In the genomic region with DNA sequence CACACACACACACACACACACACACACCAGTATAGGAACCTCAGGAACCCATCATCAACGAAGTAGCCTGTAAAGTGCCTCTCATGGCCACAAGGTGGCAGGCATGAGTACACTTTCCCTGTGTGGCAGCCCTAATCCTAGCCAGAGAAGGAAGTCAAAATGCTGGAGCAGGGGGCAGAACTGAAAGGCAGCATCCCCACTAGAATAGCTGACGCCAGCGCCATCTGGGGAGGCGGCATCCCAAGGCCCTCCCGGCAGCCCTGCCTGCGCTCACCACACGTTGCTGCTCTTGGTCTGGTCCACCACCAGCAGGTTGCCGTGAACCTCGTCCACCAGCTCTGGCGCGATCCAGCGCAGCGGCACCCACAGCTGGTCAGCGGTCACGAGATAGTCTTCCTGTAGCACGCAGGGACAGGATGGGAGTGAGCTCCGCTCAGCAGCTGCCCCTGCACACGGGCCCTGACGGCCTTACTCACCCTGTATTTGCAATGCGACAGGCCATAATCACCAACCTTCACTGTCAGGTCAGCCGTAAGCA, we compare ENCODE assay signal across 9 mouse cellular contexts. TPM values are rescaled to one million over a fixed set of nuclear protein-coding genes. Genes with fewer than 3 reads are reported as not detected.
A peak's percentile ranks its signal among the peaks of the same experiment; 100 is the strongest.
DNase-seq lines count a peak whose midpoint lies in the region; ATAC-seq and TF ChIP-seq lines count a peak whose summit lies in the region.
"Had no signal": no experiment of that assay in that cellular context is flagged by ENCODE, and none has a peak within 500 bp of the region (broad histone marks: within the 10 kb centered on the region; RNA-seq: fewer than 3 reads in every experiment).

No protein-coding gene starts in this region.

- no peaks in the 10 kb centered on the region for H3K79me2 ChIP-seq in MEL (ENCODE audit: control insufficient read depth, insufficient read depth, low read length, poor library complexity)

- TF ChIP-seq CTCF in MEL (IDR thresholded peaks at IDR 0.05 in 2 of 3, conservative IDR thresholded peaks at IDR 0.05 in 1 of 3; ENCODE audit: control insufficient read depth in 1 of 3, insufficient read depth in 1 of 3, low read depth in 2 of 3, low read length in 3 of 3, poor library complexity in 1 of 3, severe bottlenecking in 1 of 3), result peak; percentile 81 to 92 (median 91)
- peak; percentile 74 for TF ChIP-seq CTCF in layer of hippocampus, adult 2 months (conservative IDR thresholded peaks at IDR 0.05)
- peak; percentile 87 for TF ChIP-seq CTCF in lung, adult 2 months (IDR thresholded peaks at IDR 0.05; ENCODE audit: insufficient read depth, low read length)
- peak; percentile 45; the same call in 1 of the 2 replicates for TF ChIP-seq CTCF in olfactory bulb, adult 2 months (IDR thresholded peaks at IDR 0.05; ENCODE audit: insufficient read depth, low read depth, low read length)

- DNase-seq in MEL (ENCODE audit: low read depth, low spot score), result peak; percentile 89
- peak; percentile 83 for DNase-seq in cerebellum, adult 11 months
- peak; percentile 82 to 83 for DNase-seq in heart, postnatal 36 days
- peak; percentile 87 to 89 for DNase-seq in layer of hippocampus, adult 2 months (ENCODE audit: low spot score in 2 of 2)
- peak; percentile 82 for DNase-seq in lung, adult 2 months
- DNase-seq in thymus, postnatal 25 days, result peak; percentile 72

- no peak overlapping the region for H3K27ac ChIP-seq in MEL (ENCODE audit: control insufficient read depth, low read depth, low read length)
- H3K27ac ChIP-seq in forebrain, embryonic 15.5 days (replicated peaks), result 0 out of 2 replicates have a peak overlapping the region, but pooled peaks have one; percentile 50
- peak overlapping the region; percentile 89 for H3K27ac ChIP-seq in layer of hippocampus, adult 2 months
- H3K27ac ChIP-seq in olfactory bulb, adult 2 months (ENCODE audit: insufficient read depth, low read depth, low read length), result peak overlapping the region; percentile 30

- no peaks in the 10 kb centered on the region for H3K4me1 ChIP-seq in MEL (ENCODE audit: control insufficient read depth in 1 of 2, insufficient read depth in 2 of 2, low read length in 2 of 2)
- H3K4me1 ChIP-seq in forebrain, embryonic 15.5 days, result peaks cover 18% of the 10 kb centered on the region
- peaks cover 5% of the 10 kb centered on the region; the same call in 1 of the 2 replicates for H3K4me1 ChIP-seq in lung, adult 2 months (ENCODE audit: control insufficient read depth, insufficient read depth, low read length)
- peaks cover 39% of the 10 kb centered on the region for H3K4me1 ChIP-seq in olfactory bulb, adult 2 months (ENCODE audit: control insufficient read depth, insufficient read depth, low read length)

- no peaks in the 10 kb centered on the region for H3K9me3 ChIP-seq in MEL (replicated peaks; ENCODE audit: insufficient read depth, low read length)
- H3K9me3 ChIP-seq in forebrain, embryonic 15.5 days, result no peaks in the 10 kb centered on the region

- ATAC-seq in forebrain, embryonic 15.5 days (replicated peaks), result peak; percentile 77

- H3K9ac ChIP-seq in MEL (ENCODE audit: control insufficient read depth, low read depth, low read length, poor library complexity, severe bottlenecking), result no peak overlapping the region
- H3K9ac ChIP-seq in forebrain, embryonic 15.5 days (replicated peaks), result 0 out of 2 replicates have a peak overlapping the region, but pooled peaks have one; percentile 34

- peak overlapping the region; percentile 45 for H3K4me2 ChIP-seq in forebrain, embryonic 15.5 days (replicated peaks)

- H3K36me3 ChIP-seq in MEL (ENCODE audit: control insufficient read depth in 1 of 2, insufficient read depth in 2 of 2, low read length in 2 of 2), result no peaks in the 10 kb centered on the region
- peaks cover 12% of the 10 kb centered on the region; the same call in 1 of the 2 replicates for H3K36me3 ChIP-seq in forebrain, embryonic 15.5 days

- TF ChIP-seq EP300 in MEL (IDR thresholded peaks at IDR 0.05; ENCODE audit: low read depth in 1 of 2, low read length in 2 of 2), result no peak

- TF ChIP-seq RAD21 in MEL (IDR thresholded peaks at IDR 0.05; ENCODE audit: low read depth, low read length), result peak; percentile 82

- no peak overlapping the region for H3K4me3 ChIP-seq in MEL (ENCODE audit: control insufficient read depth in 1 of 2, insufficient read depth in 1 of 2, low read depth in 2 of 2, low read length in 2 of 2)
- peak overlapping the region; percentile 22; the same call in 1 of the 2 replicates for H3K4me3 ChIP-seq in forebrain, embryonic 15.5 days
- H3K4me3 ChIP-seq in layer of hippocampus, adult 2 months, result peak overlapping the region; percentile 40
- H3K4me3 ChIP-seq in lung, adult 2 months (replicated peaks; ENCODE audit: extremely low read depth, low read depth, low read length), result peak overlapping the region; percentile 42
- 0 out of 2 replicates have a peak overlapping the region, but pooled peaks have one; percentile 2 for H3K4me3 ChIP-seq in olfactory bulb, adult 2 months (ENCODE audit: insufficient read depth, low read depth, low read length)
- H3K4me3 ChIP-seq: myocyte had no signal

- WGBS in forebrain, embryonic 15.5 days, result 16% methylated on average over 21 of the region's 21 CpGs
- WGBS in lung, adult 2 months, result 11% methylated on average over 21 of the region's 21 CpGs
- WGBS in olfactory bulb, adult 2 months, result 8% methylated on average over 21 of the region's 21 CpGs

- intact Hi-C loops in heart, postnatal 36 days (cut with DNase I), result loop anchor here (1.0 kb wide), 2 partner anchors 52 to 87 kb away; no protein-coding TSS in a partner anchor

- TF ChIP-seq POLR2A in MEL (IDR thresholded peaks at IDR 0.05; ENCODE audit: control insufficient read depth in 1 of 2, insufficient read depth in 1 of 2, low read depth in 1 of 2, low read length in 2 of 2, poor library complexity in 1 of 2), result no peak
- TF ChIP-seq POLR2A in lung, adult 2 months (IDR thresholded peaks at IDR 0.05; ENCODE audit: borderline replicate concordance, extremely low read depth, low read depth, low read length), result no peak
- TF ChIP-seq POLR2A in olfactory bulb, adult 2 months (IDR thresholded peaks at IDR 0.05; ENCODE audit: insufficient read depth, low read depth, low read length), result no peak

- no peaks in the 10 kb centered on the region; a peak in 2 of 4 replicates for H3K27me3 ChIP-seq in MEL (ENCODE audit: control insufficient read depth in 1 of 2, insufficient read depth in 2 of 2, low read length in 2 of 2)
- H3K27me3 ChIP-seq in forebrain, embryonic 15.5 days, result no peaks in the 10 kb centered on the region

TF ChIP-seq in MEL, 35 proteins besides CTCF, POLR2A, EP300 and RAD21:
- TF ChIP-seq SMC3 (IDR thresholded peaks at IDR 0.05; ENCODE audit: low read depth, low read length), result peak; percentile 98
- TF ChIP-seq JUND (IDR thresholded peaks at IDR 0.05; ENCODE audit: low read depth, low read length), result no peak
- peak; percentile 77 for TF ChIP-seq ZC3H11A (IDR thresholded peaks at IDR 0.05; ENCODE audit: low read depth, low read length)
TF ChIP-seq in MEL: peak in this region for 2.

RNA-seq across cellular contexts. Expression of a gene that starts 33.7 kb away (rescaled TPM):
- 0.04 TPM in 1 of 2 replicates, not detected in the other for total RNA-seq in MEL (2012; rRNA removed)
- not detected for polyA plus RNA-seq in MEL (2012; ENCODE audit: insufficient read depth in 1 of 2, insufficient read length in 2 of 2, low read depth in 1 of 2, low replicate concordance in 2 of 2, missing spikeins in 1 of 2)
- 21.9 and 22.5 TPM in 2 replicates for polyA plus RNA-seq in forebrain, embryonic 15.5 days (2015; fragmentation: Nextera tagmentation; extraction: Ambion mirVana)
- 1 to 10 TPM; 3.8 to 4.4 TPM for total RNA-seq in heart, postnatal 36 days (2021)
- total RNA-seq in layer of hippocampus, adult 2 months (2021), result 100 to 1,000 TPM; 196 to 207 TPM
- polyA plus RNA-seq in lung, adult 2 months (2012; rRNA removed), result 28.9 and 38.7 TPM in 2 replicates
- polyA plus RNA-seq in olfactory bulb, adult 2 months (2012; ENCODE audit: insufficient read depth, insufficient read length, low replicate concordance, missing spikeins), result not detected in 2 replicates

Comparison
In these comparisons a context has a peak if more than half of its experiments do, and no peak if none do; other contexts are left out.
1. H3K4me3 ChIP-seq: peak in forebrain, embryonic 15.5 days (single experiment), layer of hippocampus, adult 2 months (single experiment), lung, adult 2 months (single experiment) and olfactory bulb, adult 2 months (single experiment); none in MEL (0 of 2).
2. Peak in every context shown above with its lines, with median percentiles within 50 percentile points of each other: DNase-seq and CTCF ChIP-seq.